Mouse (Mus musculus) adrenal gland, adult 2 months (tissue): ENCODE data around the gene Cyp2ab1. TPM values are rescaled to one million over a fixed set of nuclear protein-coding genes. Genes with fewer than 3 reads are reported as not detected.
A peak's percentile ranks its signal among the peaks of the same experiment; 100 is the strongest.
"Not testable (repeated sequence)": the region's sequence is repeated elsewhere in the genome, so short reads cannot be mapped to it uniquely, and the experiment has no call there.

Experiments used
- DNase-seq: peaks from one replicate; pipeline ENCODE4 v3.0.0; 2021
- long read RNA-seq: library from polyadenylated mRNA; stranded (forward); transcript quantifications from one replicate; pipeline ENCODE4 v2.0.0, GENCODE M21; 2021
- polyA plus RNA-seq: library from polyadenylated mRNA; depleted of rRNA; stranded (reverse); fragments of >200 nt; gene quantifications from 2 replicates; pipeline ENCODE4 v1.2.3, GENCODE M21; 2012; rRNA removed
- total RNA-seq, 2 experiments: library from RNA; stranded (reverse); gene quantifications; 2 replicates each; pipeline ENCODE4 v1.2.3; 2021

The Cyp2ab1 gene
- total RNA-seq (under 1 TPM; 0.28 to 0.37 TPM), polyA plus RNA-seq (0.42 and 0.66 TPM in 2 replicates)
- long read RNA-seq, result 0 reads

GRCm38 (mm10) chr16:20325286-20325685 is at the start of gene Cyp2ab1:
Gene Cyp2ab1 (minus strand): TSS chr16:20325404.
- no peak for DNase-seq

GRCm38 (mm10) chr16:20371731-20372130 is 46.5 kb upstream of the Cyp2ab1 start:
- peak; percentile 71 for DNase-seq

- DNase-seq, result no peak
These were observed 43.0 kb upstream of the Cyp2ab1 start for GRCm38 (mm10) chr16:20368221-20368620.

- no peak for DNase-seq
These were observed 36.9 kb upstream of the Cyp2ab1 start for GRCm38 (mm10) chr16:20362121-20362520.

DNA sequence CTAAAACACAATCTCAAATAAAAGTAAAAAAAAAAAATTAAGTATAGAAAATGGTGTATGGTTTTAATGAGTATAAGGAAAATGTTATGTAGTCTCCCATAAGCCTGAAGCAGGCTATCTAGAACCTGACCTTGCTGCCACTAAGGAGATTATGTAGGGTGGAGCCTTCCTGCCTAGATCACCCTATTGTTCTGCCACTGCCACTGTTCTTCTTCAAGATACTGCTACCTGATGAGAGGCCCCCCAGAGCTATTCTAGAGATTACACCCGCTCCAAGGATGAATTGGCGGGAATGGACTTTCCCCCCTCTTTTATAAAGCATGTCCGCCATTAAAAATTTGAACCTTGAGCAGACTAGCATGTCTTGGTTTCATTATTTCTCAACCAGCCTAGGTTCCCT is 36.3 kb upstream of the Cyp2ab1 start:
- not testable (repeated sequence) for DNase-seq

DNA sequence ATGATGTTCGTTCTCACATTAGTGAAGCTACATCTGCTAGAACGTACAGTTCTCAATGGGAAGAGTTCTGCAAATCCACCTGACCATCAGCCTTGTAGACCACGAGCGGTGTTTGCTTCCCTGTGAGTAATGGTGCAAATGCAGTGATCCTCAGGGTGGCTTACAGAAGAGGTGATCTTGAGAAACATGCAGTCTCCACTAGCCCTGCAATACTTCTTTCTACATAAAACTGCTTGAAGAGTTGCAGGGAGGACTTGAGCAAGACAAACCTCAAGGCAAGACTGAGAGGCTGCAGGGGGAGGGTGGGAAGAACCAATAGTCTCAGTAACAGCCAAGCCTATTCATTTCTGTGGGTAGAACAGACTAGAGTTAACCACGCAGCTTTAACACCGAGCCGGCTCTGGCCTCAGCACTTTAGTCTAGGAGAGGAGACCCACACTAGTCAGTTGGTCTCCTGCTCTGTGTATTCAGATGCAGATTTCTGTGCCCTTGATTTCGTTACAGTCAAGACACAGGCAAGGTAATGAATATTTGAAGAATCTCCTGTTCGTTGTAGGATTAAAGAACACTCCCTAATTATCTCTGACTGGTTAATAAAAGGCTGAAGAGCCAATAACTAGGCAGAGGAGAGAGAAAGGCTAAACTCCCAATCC is 34.6 kb upstream of the Cyp2ab1 start:
- no peak for DNase-seq

DNA sequence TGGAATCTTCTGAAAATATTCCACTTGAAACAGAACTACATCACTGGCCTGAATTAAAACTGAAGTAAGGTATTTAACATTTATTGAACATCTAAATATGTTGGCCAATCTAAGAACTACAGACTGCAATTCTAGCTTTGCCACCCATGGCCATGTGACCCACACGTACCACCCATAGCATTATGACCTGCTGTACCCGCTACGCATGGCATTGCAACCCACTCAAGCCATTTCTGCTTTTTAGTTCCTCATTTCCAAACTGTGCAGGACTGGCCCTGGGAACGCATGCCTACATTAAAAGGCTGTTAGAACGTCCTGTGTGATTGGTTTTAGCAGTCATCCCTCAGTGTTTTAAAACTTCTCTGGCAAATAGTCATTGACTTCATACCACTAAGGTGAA is 32.6 kb upstream of the Cyp2ab1 start:
- no peak for DNase-seq

GRCm38 (mm10) chr16:20354762-20355161 is 29.6 kb upstream of the Cyp2ab1 start:
- DNase-seq, result peak; percentile 16

GRCm38 (mm10) chr16:20354011-20354410 is 28.8 kb upstream of the Cyp2ab1 start:
- DNase-seq, result peak; percentile 20

- DNase-seq, result no peak
These were observed 20.3 kb upstream of the Cyp2ab1 start for GRCm38 (mm10) chr16:20345464-20345863.

DNA sequence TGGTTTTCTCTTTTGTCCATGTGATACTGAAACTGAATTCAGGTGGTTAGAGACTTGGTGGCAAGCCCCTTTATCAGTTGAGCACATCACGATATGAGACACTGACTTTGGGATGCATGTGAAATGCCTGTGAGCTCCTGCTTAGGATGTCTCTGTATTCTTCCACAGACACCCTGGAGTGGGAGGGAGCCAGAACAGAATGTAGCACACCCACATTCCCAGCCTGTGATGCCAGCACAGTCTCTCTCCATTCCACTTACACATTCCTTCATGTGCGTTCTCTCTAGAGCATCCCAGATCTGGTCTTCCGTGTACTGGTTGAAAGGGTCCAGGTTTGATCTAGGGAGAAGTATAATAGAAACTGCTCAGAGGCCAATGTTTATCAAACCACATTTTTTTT is 13.4 kb upstream of the Cyp2ab1 start:
- DNase-seq, result no peak

- no peak for DNase-seq
These were observed 9.7 kb upstream of the Cyp2ab1 start for GRCm38 (mm10) chr16:20334918-20335317.

GRCm38 (mm10) chr16:20328306-20328705 is 3.1 kb upstream of the Cyp2ab1 start:
- no peak for DNase-seq

DNA sequence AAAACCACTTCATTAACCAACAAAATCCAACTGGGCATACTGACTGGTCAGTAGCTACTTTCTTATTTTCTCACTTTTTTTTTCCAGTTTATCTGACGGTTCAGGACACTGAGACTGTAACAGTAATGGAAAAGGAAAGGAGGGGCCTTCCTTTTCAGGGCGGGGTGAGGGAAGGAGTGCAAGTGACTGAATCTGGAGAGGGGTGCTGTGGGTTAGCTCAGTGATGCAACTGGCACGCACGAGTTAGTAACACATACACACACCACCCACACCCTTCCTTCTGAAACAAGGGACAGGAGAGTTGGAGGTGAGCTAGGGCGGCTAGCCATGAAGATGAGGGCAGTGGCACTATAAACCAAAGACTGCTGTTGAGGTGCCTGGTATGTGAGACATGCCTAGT is 1.3 kb downstream of the Cyp2ab1 start:
- no peak for DNase-seq

GRCm38 (mm10) chr16:20322274-20322673 is 2.9 kb downstream of the Cyp2ab1 start:
- DNase-seq, result no peak

GRCm38 (mm10) chr16:20316770-20317169 is 8.4 kb downstream of the Cyp2ab1 start:
- DNase-seq, result no peak

GRCm38 (mm10) chr16:20315266-20315665 is 9.9 kb downstream of the Cyp2ab1 start:
- DNase-seq, result peak; percentile 51

DNA sequence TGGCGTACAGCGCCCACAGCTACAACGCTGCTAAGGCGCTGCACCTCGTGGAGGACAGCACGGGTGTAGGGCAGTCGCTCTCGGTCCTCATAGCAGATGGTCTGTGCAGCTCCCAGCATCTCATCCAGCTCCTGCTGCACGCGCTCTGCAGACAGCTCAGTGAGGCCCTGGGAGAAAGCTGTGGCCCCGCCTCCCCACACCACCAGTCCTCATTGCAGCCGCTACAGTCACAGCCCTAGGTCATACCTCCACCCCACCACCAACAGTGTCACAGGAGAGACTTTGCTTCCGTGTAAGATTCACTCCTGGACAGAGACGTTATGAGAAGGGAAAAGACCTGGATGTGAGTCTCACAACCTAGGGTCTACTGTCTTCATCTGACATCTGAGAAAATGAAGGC is 12.9 kb downstream of the Cyp2ab1 start:
- no peak for DNase-seq

GRCm38 (mm10) chr16:20301770-20302649 is 23.2 kb downstream of the Cyp2ab1 start, which contains the start of gene Parl:
Gene Parl (minus strand): TSS chr16:20302387.
- peak; percentile 80 for DNase-seq

DNA sequence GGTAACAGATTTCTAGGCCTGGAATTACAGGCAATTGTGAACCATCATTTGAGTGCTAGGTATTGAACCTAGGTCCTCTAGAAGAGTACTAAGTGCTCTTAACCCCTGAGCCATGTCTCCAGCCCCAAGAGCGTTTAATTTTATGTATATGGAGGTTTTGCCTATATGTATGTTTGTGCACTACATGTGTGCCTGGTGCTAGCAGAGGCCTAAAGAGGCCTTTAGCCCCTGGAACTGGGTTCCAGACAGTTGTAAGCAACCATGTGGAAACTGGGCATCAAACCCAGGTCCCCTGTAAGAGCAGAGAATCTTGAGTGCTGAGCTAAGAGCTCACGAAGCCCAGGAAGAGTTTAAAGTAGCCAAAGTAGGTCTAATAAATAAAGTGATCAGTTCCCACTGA is 25.1 kb downstream of the Cyp2ab1 start:
- DNase-seq, result no peak

GRCm38 (mm10) chr16:20280238-20280637 is 45.0 kb downstream of the Cyp2ab1 start:
- no peak for DNase-seq

DNA sequence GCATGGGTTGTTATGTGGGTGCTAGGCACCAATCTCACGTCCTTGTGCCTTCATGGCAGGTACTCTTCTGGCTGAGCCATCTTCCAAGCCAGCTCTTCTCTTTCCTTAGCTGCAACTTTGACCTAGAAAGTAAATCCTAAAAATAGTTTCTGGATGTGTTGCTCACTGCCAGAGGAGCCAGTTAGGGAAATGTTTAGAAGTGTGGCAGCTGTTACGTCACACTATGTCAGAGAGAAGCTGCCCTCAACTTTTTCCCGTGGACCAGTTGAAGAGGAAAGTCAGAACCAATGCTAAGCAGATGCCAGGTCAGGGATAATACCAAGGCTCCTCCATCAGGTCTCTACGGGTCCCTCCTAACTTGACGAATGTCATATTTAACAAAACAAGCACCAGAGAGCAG is 45.8 kb downstream of the Cyp2ab1 start:
- DNase-seq, result no peak

DNA sequence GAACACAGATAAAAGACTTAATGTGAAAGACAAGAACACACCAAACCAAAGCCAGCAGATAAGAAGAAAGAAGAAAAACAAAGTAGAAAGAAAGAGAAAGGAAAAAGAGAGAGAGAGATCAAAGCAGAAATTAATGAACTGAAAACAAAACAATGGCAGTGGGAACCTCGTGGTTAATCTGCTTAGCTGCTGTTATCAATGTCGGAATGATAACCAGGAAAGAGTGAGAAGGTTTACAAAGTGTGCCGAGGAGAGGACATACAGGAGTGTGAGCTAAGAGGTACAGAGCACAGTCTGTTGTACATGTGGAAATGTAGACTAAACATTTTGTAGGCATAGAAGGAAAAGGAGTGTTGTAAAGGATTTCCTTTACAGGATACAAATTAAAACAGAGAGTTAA is 52.2 kb downstream of the Cyp2ab1 start:
- no peak for DNase-seq
